Comparison of ENCODE assay signal across 8 mouse cellular contexts in genomic region chr4:141539213-141539767, GRCm38 (mm10). TPM values are rescaled to one million over a fixed set of nuclear protein-coding genes. Genes with fewer than 3 reads are reported as not detected.
DNase-seq lines count a peak whose midpoint lies in the region; ATAC-seq and TF ChIP-seq lines count a peak whose summit lies in the region.

No protein-coding gene starts in this region.

- peak overlapping the region; percentile 87 for H3K4me3 ChIP-seq in heart, embryonic 12.5 days
- H3K4me3 ChIP-seq in G1E (ENCODE audit: low read depth, low read length): peak overlapping the region; percentile 89
- peak overlapping the region; percentile 99 for H3K4me3 ChIP-seq in hindbrain, embryonic 11.5 days (ENCODE audit: low read depth, low read length)
- H3K4me3 ChIP-seq in midbrain, embryonic 12.5 days: peak overlapping the region; percentile 99

- peak overlapping the region; percentile 98 for H3K4me2 ChIP-seq in heart, embryonic 12.5 days
- peak overlapping the region; percentile 88 for H3K4me2 ChIP-seq in hindbrain, embryonic 11.5 days (replicated peaks; ENCODE audit: low read depth, low read length)
- peak overlapping the region; percentile 89 for H3K4me2 ChIP-seq in midbrain, embryonic 12.5 days (replicated peaks)

- no peak for DNase-seq in heart, adult 8-10 months (ENCODE audit: low spot score)
- DNase-seq in G1E (ENCODE audit: low spot score): no peak
- DNase-seq in hindbrain, embryonic 11.5 days (ENCODE audit: low spot score): no peak
- DNase-seq in gastrocnemius, postnatal 36 days: no peak
- no peak for DNase-seq in natural killer cell, adult 2 months (ENCODE audit: low spot score in 2 of 2)
- DNase-seq in layer of hippocampus, adult 11-12 months (ENCODE audit: low spot score): no peak

- 42% methylated on average over 12 of the region's 12 CpGs for WGBS in heart, embryonic 12.5 days
- 48% methylated on average over 12 of the region's 12 CpGs for WGBS in hindbrain, embryonic 11.5 days
- WGBS in midbrain, embryonic 12.5 days: 50% methylated on average over 12 of the region's 12 CpGs

- peak overlapping the region; percentile 98 for H3K9ac ChIP-seq in heart, embryonic 12.5 days
- H3K9ac ChIP-seq in hindbrain, embryonic 11.5 days (ENCODE audit: low read depth, low read length): peak overlapping the region; percentile 71
- peak overlapping the region; percentile 99 for H3K9ac ChIP-seq in midbrain, embryonic 12.5 days (replicated peaks)

- no peak for TF ChIP-seq CTCF in G1E (IDR thresholded peaks at IDR 0.05; ENCODE audit: low read depth, low read length)

- intact Hi-C loops in gastrocnemius, postnatal 36 days (cut with DNase I): no loop called here

- peak overlapping the region; percentile 99 for H3K27ac ChIP-seq in heart, embryonic 12.5 days (ENCODE audit: poor library complexity, severe bottlenecking)
- H3K27ac ChIP-seq in hindbrain, embryonic 11.5 days (ENCODE audit: low read depth, low read length): peak overlapping the region; percentile 97
- peak overlapping the region; percentile 97 for H3K27ac ChIP-seq in midbrain, embryonic 12.5 days (replicated peaks)

- no peak for ATAC-seq in heart, embryonic 12.5 days (ENCODE audit: insufficient number of reproducible peaks, low FRiP score)
- no peak for ATAC-seq in G1E (ENCODE audit: extremely low read depth, insufficient number of reproducible peaks, low FRiP score, poor library complexity, severe bottlenecking)
- ATAC-seq in hindbrain, embryonic 11.5 days (ENCODE audit: low FRiP score): no peak
- no peak for ATAC-seq in midbrain, embryonic 12.5 days (ENCODE audit: low FRiP score, low read depth)

- no peaks in the 10 kb centered on the region for H3K27me3 ChIP-seq in heart, embryonic 12.5 days (replicated peaks)
- H3K27me3 ChIP-seq in G1E (ENCODE audit: insufficient read depth, low read length): no peaks in the 10 kb centered on the region
- no peaks in the 10 kb centered on the region for H3K27me3 ChIP-seq in hindbrain, embryonic 11.5 days (ENCODE audit: control insufficient read depth, insufficient read depth, low read length)
- no peaks in the 10 kb centered on the region for H3K27me3 ChIP-seq in midbrain, embryonic 12.5 days

- H3K36me3 ChIP-seq in heart, embryonic 12.5 days: no peaks in the 10 kb centered on the region
- peaks cover 2% of the 10 kb centered on the region for H3K36me3 ChIP-seq in G1E (replicated peaks)
- H3K36me3 ChIP-seq in hindbrain, embryonic 11.5 days (ENCODE audit: control insufficient read depth, insufficient read depth, low read length): no peaks in the 10 kb centered on the region
- no peaks in the 10 kb centered on the region for H3K36me3 ChIP-seq in midbrain, embryonic 12.5 days

- peaks cover 27% of the 10 kb centered on the region for H3K4me1 ChIP-seq in heart, embryonic 12.5 days (replicated peaks)
- H3K4me1 ChIP-seq in G1E (ENCODE audit: insufficient read depth, low read depth, low read length): peaks cover 52% of the 10 kb centered on the region
- no peaks in the 10 kb centered on the region; the same call in 1 of the 2 replicates for H3K4me1 ChIP-seq in hindbrain, embryonic 11.5 days (replicated peaks; ENCODE audit: control insufficient read depth, insufficient read depth, low read length)
- H3K4me1 ChIP-seq in midbrain, embryonic 12.5 days: peaks cover 45% of the 10 kb centered on the region

- no peaks in the 10 kb centered on the region for H3K9me3 ChIP-seq in heart, embryonic 12.5 days (replicated peaks)
- no peaks in the 10 kb centered on the region for H3K9me3 ChIP-seq in G1E (replicated peaks)
- no peaks in the 10 kb centered on the region for H3K9me3 ChIP-seq in hindbrain, embryonic 11.5 days (ENCODE audit: control insufficient read depth, low read length)
- no peaks in the 10 kb centered on the region for H3K9me3 ChIP-seq in midbrain, embryonic 12.5 days

RNA-seq across cellular contexts. Expression of gene Spen, which starts 0.9 kb away (rescaled TPM):
- 9.0 and 9.1 TPM in 2 replicates for polyA plus RNA-seq in heart, embryonic 12.5 days (2016; fragmentation: Nextera tagmentation; extraction: Ambion mirVana)
- total RNA-seq in heart, adult 8-10 months (2022): 10 to 100 TPM; 29.2 to 32.2 (median 30.1) TPM
- 100 and 118 TPM in 2 replicates for total RNA-seq in G1E (2014; fragmentation: Nextera tagmentation)
- total RNA-seq in G1E (2017): 19.2 and 21.4 TPM in 2 replicates
- 149 and 188 TPM in 2 replicates for polyA plus RNA-seq in G1E (2012)
- polyA plus RNA-seq in hindbrain, embryonic 11.5 days (2014; fragmentation: Nextera tagmentation; extraction: Ambion mirVana): 17.6 and 22.0 TPM in 2 replicates
- 22.2 and 24.2 TPM in 2 replicates for polyA plus RNA-seq in midbrain, embryonic 12.5 days (2016; fragmentation: Nextera tagmentation; extraction: Ambion mirVana)
- 10 to 100 TPM; 17.1 to 21.8 TPM for total RNA-seq in gastrocnemius, postnatal 36 days (2021)
